Mouse (Mus musculus) intestine, embryonic 14.5 days (tissue): ENCODE measurements around the gene Ly6g6f. TPM values are rescaled to one million over a fixed set of nuclear protein-coding genes. Genes with fewer than 3 reads are reported as not detected.

Experiments used
- ATAC-seq: fragments of 200-750 bp; cut with Nextera tagmentation; replicated peaks from 2 replicates; pipeline ENCODE4 v1.8.0; 2017; ENCODE audit warnings: low read depth, moderate number of reproducible peaks, moderate TSS enrichment, moderate library complexity; ENCODE audit not compliant: low FRiP score, low TSS enrichment
- DNase-seq: peaks from one replicate; pipeline ENCODE4 v3.0.0-alpha.2; 2018; ENCODE audit warnings: low spot score
- H3K27ac ChIP-seq: fragments of 300-500 bp; sonication (generic); 2 replicates; pipeline ENCODE4 v1.5.1; 2014; ENCODE audit warnings: low read depth, mild to moderate bottlenecking, control low read depth
- H3K27me3 ChIP-seq: fragments of 300-500 bp; sonication (generic); replicated peaks from 2 replicates; pipeline ENCODE4 v1.6.1; 2014; ENCODE audit warnings: low read length, control low read depth; ENCODE audit not compliant: control insufficient read depth, insufficient read depth
- H3K36me3 ChIP-seq: fragments of 300-500 bp; sonication (generic); 2 replicates; pipeline ENCODE4 v1.6.1; 2014; ENCODE audit warnings: low read length, control low read depth; ENCODE audit not compliant: control insufficient read depth, insufficient read depth
- H3K4me1 ChIP-seq: fragments of 300-500 bp; sonication (generic); replicated peaks from 2 replicates; pipeline ENCODE4 v1.6.1; 2014; ENCODE audit warnings: low read length, control low read depth, mixed read lengths; ENCODE audit not compliant: control insufficient read depth, insufficient read depth
- H3K4me2 ChIP-seq: fragments of 300-500 bp; sonication (generic); 2 replicates; pipeline ENCODE4 v1.6.1; 2014; ENCODE audit warnings: low read length
- H3K4me3 ChIP-seq: fragments of 300-500 bp; sonication (generic); 2 replicates; pipeline ENCODE4 v1.5.1; 2014; ENCODE audit warnings: low read depth, low read length, control low read depth, mixed read lengths
- H3K9ac ChIP-seq: fragments of 300-500 bp; sonication (generic); 2 replicates; pipeline ENCODE4 v1.6.1; 2014; ENCODE audit warnings: mild to moderate bottlenecking, low read length
- H3K9me3 ChIP-seq: fragments of 300-500 bp; sonication (generic); 2 replicates; pipeline ENCODE4 v1.6.1; 2016; ENCODE audit warnings: low read length, control low read depth; ENCODE audit not compliant: control insufficient read depth
- WGBS: fragments of 180-500 bp; shearing (Covaris S2); extraction: QIAGEN DNeasy Blood & Tissue Kit; methylation state at CpG from one replicate; pipeline ENCODE4 v1.1.7; 2014; 5-methylcytosine and 5-hydroxymethylcytosine counted together
- polyA plus RNA-seq: library from polyadenylated mRNA; unstranded; fragments of >200 nt; fragmentation: Nextera tagmentation; extraction: Ambion mirVana; gene quantifications from 2 replicates; pipeline ENCODE4 v1.2.1, GENCODE M21; 2014

Gene Ly6g6f
- polyA plus RNA-seq, 1 experiment from 2014 or later, result not detected

DNA sequence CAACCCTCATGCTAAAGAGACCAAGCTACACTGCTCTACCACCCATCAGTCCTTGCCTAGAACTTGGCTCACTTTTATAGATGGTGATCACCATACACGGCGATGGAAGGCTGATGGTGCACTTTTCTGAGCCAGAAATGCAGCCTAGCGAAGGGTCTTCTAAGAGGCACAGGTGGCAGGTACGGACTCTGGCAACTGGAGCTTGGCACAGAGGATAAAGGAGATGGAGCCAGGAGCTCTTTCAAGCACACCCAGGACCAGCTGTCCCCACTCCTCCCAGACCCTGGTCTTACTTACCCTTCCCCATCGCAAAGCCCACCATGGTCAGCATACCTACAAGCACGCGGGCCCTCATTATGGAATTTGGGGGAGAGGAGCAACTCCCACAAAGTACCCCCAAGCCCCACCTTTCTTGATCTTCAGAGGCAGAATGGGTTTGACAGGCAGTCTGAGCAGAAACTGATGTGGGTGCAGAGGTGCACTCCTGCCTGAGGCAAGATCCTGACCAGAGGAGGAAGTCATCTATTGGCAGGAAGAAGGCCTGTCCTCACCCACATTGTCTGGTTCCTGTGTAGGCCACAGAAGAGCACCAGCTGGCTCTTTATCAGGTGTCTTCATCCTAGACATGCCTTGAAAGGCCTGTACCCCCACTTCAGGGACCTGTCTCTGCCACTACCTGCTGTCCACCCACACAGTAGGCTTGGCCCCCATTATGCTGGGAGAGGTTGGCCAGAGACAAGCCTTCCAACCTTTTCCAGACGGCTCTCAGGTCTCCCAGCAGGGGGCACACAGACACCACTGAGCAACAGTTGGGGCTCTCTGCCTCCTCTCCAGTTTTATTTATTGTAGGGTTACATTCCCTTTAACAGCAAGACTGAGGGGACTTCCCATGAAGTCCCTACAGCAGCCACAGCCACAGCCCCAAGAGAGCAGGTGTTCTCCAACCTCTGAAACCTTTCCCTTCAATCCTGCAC, 29.9 kb upstream of the Ly6g6f start, which contains the start of gene Ly6g5b:
TSS of gene Ly6g5b (minus strand) at position 383 of the 974 bp plus-strand sequence.
- ATAC-seq (no peak), DNase-seq (no peak)
- H3K9ac ChIP-seq, result no peak within 1 kb of the TSS
- peaks cover 5% of the 10 kb centered on the region for H3K4me1 ChIP-seq
- H3K9me3 ChIP-seq, result no peaks in the 10 kb centered on the region
- peaks cover 54% of the 10 kb centered on the region for H3K36me3 ChIP-seq
- WGBS, result 85% methylated on average over 8 of the region's 8 CpGs
- H3K4me2 ChIP-seq, result no peak within 1 kb of the TSS
- no peaks in the 10 kb centered on the region for H3K27me3 ChIP-seq
- no peak within 1 kb of the TSS for H3K4me3 ChIP-seq
- H3K27ac ChIP-seq, result no peak within 1 kb of the TSS

DNA sequence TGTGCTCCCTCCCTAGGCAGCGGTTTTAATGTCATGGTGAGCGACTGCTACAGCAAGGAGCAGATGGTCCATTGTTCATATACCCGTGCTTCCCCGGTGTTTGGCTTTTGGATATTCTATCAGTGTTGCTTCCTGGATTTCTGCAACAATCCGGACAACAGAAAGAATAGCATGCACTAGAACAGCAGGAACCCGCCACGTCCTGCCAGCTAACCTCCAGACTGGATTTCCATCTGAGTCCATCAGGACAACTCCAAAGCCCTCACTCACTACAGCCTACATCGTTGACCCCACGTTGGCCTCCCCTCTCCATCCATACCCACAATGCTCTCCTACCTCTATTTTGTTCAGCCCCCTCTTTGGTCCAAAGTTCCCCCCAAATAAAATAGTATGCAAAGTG, 26.4 kb upstream of the Ly6g6f start:
- ATAC-seq, result no peak
- Histone ChIP-seq H3K9me3 (no peaks in the 10 kb centered on the region), H3K27me3 (no peaks in the 10 kb centered on the region), H3K4me2 (no peak overlapping the region), H3K4me1 (no peaks in the 10 kb centered on the region), H3K36me3 (peaks cover 25% of the 10 kb centered on the region), H3K27ac (no peak overlapping the region), H3K9ac (no peak overlapping the region), H3K4me3 (no peak overlapping the region)
- no peak for DNase-seq
- WGBS, result 76% methylated on average over 9 of the region's 9 CpGs

- Histone ChIP-seq H3K36me3 (peaks cover 4% of the 10 kb centered on the region), H3K27me3 (no peaks in the 10 kb centered on the region), H3K9me3 (no peaks in the 10 kb centered on the region), H3K9ac (no peak within 1 kb of the TSS), H3K4me3 (no peak within 1 kb of the TSS), H3K4me2 (no peak within 1 kb of the TSS), H3K4me1 (peaks cover 1% of the 10 kb centered on the region; the same call in 1 of the 2 replicates), H3K27ac (no peak within 1 kb of the TSS)
- no peak for DNase-seq
- 79% methylated on average over 6 of the region's 6 CpGs for WGBS
- no peak for ATAC-seq
Measured at GRCm38 (mm10) chr17:35108097-35108496, 22.7 kb upstream of the Ly6g6f start, which contains the start of gene Ly6g5c. TSS of gene Ly6g5c (plus strand) at chr17:35108279.

DNA sequence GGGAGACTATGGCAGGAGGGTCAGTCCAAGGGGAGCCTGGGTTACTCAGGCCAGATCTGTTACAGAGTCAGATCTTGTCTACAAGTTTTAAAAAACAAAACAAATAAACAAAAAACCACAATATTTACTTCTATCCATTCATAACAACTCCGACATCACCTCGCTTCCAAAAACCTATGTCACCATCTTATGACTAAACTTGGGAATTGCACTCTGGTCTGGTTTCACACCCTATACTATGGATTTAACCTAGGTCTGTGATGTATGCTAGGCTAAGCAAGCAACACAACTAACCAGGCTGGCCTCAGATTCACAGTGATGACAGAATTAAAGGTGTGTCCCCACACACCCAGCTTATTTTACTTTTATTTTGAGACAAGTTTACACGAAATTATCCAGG, 21.1 kb upstream of the Ly6g6f start:
- no peak overlapping the region for H3K27ac ChIP-seq
- peaks cover 5% of the 10 kb centered on the region for H3K4me1 ChIP-seq
- 63% methylated on average over 3 of the region's 3 CpGs for WGBS
- no peak overlapping the region for H3K4me3 ChIP-seq
- no peaks in the 10 kb centered on the region for H3K27me3 ChIP-seq
- peaks cover 20% of the 10 kb centered on the region for H3K36me3 ChIP-seq
- no peak overlapping the region for H3K9ac ChIP-seq
- ATAC-seq, result no peak
- H3K4me2 ChIP-seq, result no peak overlapping the region
- no peak for DNase-seq
- no peaks in the 10 kb centered on the region for H3K9me3 ChIP-seq

DNA sequence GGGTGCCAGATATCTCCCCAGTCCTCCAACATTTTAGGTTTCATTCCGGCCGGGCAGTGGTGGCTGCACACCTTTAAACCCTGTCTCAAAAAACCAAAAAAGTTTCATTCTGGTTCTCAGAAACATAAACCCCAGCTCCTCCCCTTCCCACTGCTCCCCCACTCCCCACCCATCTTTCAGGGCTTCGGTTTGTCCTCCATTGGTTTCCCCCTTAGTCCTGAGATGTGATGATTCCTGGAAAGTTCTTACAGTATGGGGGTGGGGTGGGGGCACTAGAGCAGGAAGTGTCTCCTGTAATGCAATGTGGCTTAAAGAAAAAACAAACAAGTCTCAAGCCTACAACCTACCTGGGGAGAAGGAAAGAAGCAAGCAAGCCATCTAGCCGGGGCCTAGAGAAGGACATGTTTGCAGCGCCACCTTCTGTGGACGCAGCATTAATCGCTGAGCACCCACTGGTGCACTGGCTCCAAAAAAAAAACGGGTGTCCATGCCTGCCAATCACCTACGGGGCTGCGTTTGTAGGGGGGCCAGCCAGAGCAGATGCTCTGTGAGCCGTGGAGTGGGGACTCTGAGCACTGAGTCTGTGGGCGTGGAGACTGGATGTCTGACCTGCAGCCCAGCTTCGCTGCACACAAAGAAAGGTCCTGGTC, 20.5 kb upstream of the Ly6g6f start:
- ATAC-seq (no peak), DNase-seq (no peak)
- H3K4me3 ChIP-seq, result no peak overlapping the region
- H3K9ac ChIP-seq, result no peak overlapping the region
- H3K4me1 ChIP-seq, result peaks cover 5% of the 10 kb centered on the region
- no peaks in the 10 kb centered on the region for H3K27me3 ChIP-seq
- H3K9me3 ChIP-seq, result no peaks in the 10 kb centered on the region
- 29% methylated on average over 13 of the region's 13 CpGs for WGBS
- peaks cover 26% of the 10 kb centered on the region for H3K36me3 ChIP-seq
- peak overlapping the region; percentile 12; the same call in 1 of the 2 replicates for H3K4me2 ChIP-seq
- no peak overlapping the region for H3K27ac ChIP-seq

DNA sequence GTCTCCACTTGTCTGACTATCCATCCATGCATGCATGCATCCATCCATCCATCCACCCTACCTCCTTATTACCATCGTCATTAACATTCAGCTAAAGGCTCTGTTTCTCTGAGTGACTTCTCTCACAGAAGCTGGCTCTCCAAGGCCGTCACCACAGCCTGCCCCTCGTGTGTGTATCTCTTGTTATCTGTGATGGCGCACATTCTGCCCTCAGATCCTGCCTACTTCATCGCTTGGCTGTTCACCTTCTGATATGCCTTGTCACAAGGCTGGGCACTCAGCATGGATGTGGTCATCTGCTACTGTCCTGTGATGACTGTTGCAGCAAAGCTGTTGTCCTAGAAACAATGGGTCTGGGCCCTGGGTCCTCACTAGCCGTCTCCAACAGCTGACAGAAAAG, 19.3 kb upstream of the Ly6g6f start:
- H3K27me3 ChIP-seq, result no peaks in the 10 kb centered on the region
- H3K4me1 ChIP-seq, result peaks cover 5% of the 10 kb centered on the region
- 73% methylated on average over 6 of the region's 6 CpGs for whole genome bisulfite sequencing
- H3K27ac ChIP-seq, result no peak overlapping the region
- no peak overlapping the region for H3K9ac ChIP-seq
- no peak overlapping the region for H3K4me3 ChIP-seq
- no peaks in the 10 kb centered on the region for H3K9me3 ChIP-seq
- peaks cover 37% of the 10 kb centered on the region for H3K36me3 ChIP-seq
- no peak for ATAC-seq
- H3K4me2 ChIP-seq, result no peak overlapping the region
- DNase-seq, result no peak

- DNase-seq (no peak), ATAC-seq (no peak)
- Histone ChIP-seq H3K9me3 (no peaks in the 10 kb centered on the region), H3K4me1 (peaks cover 5% of the 10 kb centered on the region), H3K9ac (no peak overlapping the region), H3K4me2 (no peak overlapping the region), H3K36me3 (peaks cover 44% of the 10 kb centered on the region), H3K27ac (no peak overlapping the region), H3K4me3 (no peak overlapping the region), H3K27me3 (no peaks in the 10 kb centered on the region)
- WGBS, result 82% methylated on average over 7 of the region's 7 CpGs
Measured at GRCm38 (mm10) chr17:35104079-35104478, 18.7 kb upstream of the Ly6g6f start.

- no peak overlapping the region for H3K9ac ChIP-seq
- H3K27me3 ChIP-seq, result no peaks in the 10 kb centered on the region
- DNase-seq, result no peak
- ATAC-seq, result no peak; the same call in 1 of the 2 replicates
- H3K9me3 ChIP-seq, result no peaks in the 10 kb centered on the region
- H3K36me3 ChIP-seq, result peaks cover 52% of the 10 kb centered on the region
- H3K4me2 ChIP-seq, result no peak overlapping the region
- peaks cover 5% of the 10 kb centered on the region for H3K4me1 ChIP-seq
- WGBS, result 56% methylated on average over 6 of the region's 6 CpGs
- no peak overlapping the region for H3K4me3 ChIP-seq
- no peak overlapping the region for H3K27ac ChIP-seq
Measured at GRCm38 (mm10) chr17:35103221-35103690, 17.8 kb upstream of the Ly6g6f start.
